Mouse (Mus musculus): ENCODE results near the gene Lrrc18.

Gene Lrrc18

DNA sequence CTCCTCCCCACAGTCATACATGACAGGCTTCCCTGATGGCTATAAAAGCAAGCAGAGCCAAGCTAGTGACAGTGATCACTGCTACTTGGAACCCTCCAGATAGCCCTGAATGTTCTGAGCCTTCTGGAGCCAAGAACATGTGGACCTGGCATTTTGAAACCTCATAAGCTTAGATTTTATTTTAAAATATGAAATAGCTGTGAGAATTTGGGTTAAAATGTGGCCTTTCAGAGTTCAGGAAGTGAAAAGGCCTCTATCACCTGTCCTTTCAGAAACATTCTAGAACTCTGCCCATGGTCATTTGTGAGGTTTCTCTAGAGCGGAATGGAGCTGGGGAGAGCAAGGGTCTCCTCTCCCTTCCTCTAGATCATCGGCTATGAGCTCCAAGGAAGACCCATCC, at the start of gene Lrrc18:
Gene Lrrc18, plus strand, starts transcription at position 301 of the 400 bp plus-strand sequence.
- DNase-seq (ENCODE audit: low spot score): no peak

DNA sequence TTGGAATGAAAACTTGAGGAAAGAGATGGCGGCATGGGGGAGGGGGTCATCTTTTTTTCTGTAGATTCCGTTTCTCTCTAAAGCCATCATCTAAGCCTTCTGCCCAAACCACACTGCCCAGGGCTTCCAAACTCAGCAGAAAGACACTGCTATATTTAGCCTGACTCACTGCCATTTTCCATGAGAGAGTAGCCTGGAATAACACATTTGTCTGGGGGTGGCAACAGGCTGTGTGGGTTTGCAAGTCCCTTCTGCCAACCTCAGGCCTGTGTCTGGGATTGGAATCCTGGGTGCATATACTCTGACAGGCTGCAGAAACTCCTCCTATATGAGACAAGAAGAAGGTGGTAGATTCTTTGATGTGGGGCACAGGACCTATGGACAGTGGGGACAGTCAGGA, 43.7 kb upstream of the Lrrc18 start:
- DNase-seq (ENCODE audit: low spot score): no peak

GRCm38 (mm10) chr14:32950312-32951301, 40.6 kb upstream of the Lrrc18 start:
- DNase-seq (ENCODE audit: low spot score): no peak

DNA sequence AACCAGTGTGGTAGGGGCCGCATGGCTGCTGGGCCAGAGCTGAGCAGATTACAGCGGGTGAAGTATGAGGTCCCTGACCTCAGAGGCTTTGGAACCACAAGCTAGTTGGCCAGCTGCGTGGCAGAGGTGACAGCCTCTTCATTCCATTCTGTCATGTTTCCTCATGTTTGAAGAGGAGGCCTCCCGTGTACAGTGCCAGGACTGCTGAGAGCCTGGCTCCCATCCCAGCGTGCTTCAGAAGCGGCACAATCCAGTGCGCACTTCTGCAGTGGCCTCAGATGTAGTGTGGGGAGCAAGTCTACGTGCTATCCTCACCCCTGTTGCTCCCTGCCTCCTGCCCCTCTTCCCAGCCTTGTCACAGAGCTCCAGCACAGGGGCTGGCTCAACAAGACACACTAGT, 34.7 kb upstream of the Lrrc18 start:
- no peak for DNase-seq (ENCODE audit: low spot score)

DNA sequence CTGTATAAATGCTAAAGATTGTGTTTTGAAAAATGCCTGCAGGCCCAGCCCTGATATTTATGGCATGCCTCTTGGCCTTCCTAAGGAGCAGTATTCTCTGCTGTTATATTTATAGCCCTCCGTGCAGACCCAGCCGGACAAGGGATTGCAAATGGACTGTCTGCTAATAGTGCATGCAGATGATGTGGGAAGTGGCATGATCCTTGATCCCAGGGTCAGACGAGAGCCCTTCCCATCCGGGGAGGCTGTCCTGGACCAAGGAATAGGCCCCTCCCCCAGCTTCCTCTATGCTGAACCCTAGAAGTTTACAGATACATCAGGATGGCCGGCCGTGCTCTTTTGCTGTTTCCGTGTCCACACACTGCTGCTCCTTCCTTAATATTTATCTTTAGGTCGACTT, 32.5 kb upstream of the Lrrc18 start:
- DNase-seq (ENCODE audit: low spot score): no peak

GRCm38 (mm10) chr14:32960481-32960880, 30.7 kb upstream of the Lrrc18 start:
- DNase-seq (ENCODE audit: low spot score): no peak

- DNase-seq (ENCODE audit: low spot score): no peak
These were observed 26.4 kb upstream of the Lrrc18 start for GRCm38 (mm10) chr14:32964742-32965141.

GRCm38 (mm10) chr14:32970700-32971099, 20.5 kb upstream of the Lrrc18 start:
- DNase-seq (ENCODE audit: low spot score): no peak

GRCm38 (mm10) chr14:32984176-32984738, 6.9 kb upstream of the Lrrc18 start:
- DNase-seq (ENCODE audit: low spot score): no peak

DNA sequence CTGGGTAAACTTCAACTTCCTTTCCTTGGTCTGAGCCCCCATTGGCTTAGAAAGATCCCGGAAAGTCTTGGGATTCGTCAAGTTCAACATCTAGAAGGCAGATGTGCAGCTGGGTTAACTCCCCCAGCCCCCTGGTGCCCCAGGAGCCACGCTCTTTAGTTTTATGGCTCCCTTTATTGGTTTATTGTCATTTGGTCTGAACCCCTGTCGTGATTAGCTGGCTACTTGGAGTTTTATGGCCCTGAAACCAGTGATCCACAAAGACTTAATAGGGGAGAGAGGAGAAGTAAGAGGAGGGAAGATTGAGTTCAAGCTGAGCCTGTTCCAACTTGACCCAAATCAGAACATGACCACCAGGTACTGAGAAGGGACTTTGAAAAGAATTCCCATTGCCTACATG, 4.5 kb upstream of the Lrrc18 start:
- no peak for DNase-seq (ENCODE audit: low spot score)

- no peak for DNase-seq (ENCODE audit: low spot score)
These were observed 3.9 kb downstream of the Lrrc18 start for GRCm38 (mm10) chr14:32994954-32995636.

DNA sequence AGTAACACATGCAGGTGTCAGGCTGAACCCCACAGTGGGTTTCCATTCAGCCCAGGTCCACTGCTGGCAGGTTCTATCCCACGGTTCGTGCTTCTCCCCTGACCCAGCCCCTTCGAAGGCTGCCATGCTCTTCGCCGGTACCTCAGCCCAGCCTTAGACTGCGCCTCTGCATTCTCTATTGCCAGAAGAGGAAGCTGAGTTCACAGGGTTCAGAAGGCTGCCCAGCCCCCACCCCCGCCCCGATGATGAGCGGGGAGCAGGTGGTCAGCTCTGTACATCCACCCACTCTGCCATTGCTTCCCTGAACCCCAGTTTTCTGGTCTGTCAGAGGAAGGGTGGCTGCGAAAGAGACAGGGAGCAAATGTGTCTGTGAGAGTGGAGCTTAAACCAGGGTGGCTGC, 8.3 kb downstream of the Lrrc18 start:
- no peak for DNase-seq (ENCODE audit: low spot score)

DNA sequence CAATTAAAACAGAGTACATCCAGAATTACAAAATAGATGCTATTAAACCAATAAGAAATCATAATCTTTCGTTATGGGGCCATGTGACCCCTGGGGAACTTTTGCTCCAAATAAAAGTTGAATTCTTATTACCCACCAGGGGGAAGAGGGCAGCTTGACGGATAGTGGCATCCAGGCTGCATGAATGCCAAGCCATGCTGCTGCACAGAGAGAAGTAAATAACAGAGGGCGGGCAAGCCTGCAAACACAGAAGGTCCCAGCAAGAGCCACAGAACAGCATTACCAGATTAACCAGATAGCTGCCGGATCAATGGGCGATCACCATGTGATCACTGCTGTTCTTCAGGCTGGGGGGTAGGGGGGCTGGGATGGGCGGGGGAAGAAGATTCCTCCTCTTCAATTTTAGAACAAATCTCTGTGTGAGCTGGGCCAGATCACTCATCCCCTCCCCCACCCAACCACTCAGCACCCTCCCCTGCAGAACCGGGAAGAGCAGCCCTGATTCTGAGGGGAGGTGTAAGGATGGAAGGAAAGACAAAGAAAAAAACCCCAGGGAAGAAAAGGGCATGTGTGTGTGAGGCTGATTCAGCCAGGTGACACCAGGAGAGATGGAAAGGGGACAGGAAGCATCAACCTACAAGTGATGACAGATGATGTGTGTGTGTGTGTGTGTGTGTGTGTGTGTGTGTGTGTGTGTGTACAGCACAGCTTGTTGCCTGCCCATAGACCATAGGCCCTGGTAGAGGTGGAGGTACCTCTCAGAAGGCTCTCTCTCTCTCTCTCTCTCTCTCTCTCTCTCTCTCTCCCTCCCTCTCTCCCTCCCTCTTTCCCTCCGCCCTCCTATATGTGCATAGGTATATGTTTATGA, 9.2 kb downstream of the Lrrc18 start:
- DNase-seq (ENCODE audit: low spot score): no peak

GRCm38 (mm10) chr14:33005114-33005513, 13.9 kb downstream of the Lrrc18 start:
- no peak for DNase-seq (ENCODE audit: low spot score)

GRCm38 (mm10) chr14:33007638-33008037, 16.5 kb downstream of the Lrrc18 start:
- no peak for DNase-seq (ENCODE audit: low spot score)

DNA sequence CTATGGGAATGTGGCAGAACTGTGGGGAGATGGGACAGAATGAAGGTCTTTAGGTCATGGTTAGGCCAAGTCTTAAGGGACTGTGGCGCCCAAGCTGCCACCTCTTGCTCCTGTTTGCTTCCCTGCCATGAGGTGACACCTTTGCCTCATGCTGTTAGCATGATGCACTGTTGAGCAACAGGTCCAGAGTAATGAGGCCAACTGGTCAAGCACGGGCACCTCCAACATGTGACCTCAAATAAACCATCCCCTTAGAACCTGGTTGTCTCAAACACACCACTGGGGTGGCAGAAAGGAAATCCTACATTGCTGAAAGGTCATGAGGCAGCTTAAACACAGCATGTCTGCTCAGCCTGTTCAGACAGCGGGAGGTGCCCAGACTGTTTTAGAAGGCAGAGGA, 27.9 kb downstream of the Lrrc18 start:
- DNase-seq (ENCODE audit: low spot score): no peak

- no peak for DNase-seq (ENCODE audit: low spot score)
These were observed 28.4 kb downstream of the Lrrc18 start for GRCm38 (mm10) chr14:33019606-33020005.

DNA sequence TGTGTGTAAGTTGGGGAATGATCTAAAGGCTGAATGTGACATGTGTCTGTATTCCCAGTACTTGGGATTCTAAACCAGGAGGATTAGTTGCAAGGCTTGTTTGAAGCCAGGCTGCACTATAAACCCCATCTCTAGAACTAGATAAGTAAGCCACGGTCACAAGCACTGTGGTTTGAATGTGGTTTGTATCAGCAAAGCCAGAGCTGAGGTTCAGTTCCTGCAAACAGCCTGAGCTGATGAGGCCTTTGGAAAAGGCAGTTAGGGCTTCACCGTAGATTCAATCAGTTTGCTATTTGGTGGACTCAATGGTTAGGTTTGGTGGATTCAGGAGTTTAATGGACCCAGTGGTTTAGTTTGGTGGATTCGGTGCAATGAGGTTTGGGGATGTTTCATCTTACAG, 39.7 kb downstream of the Lrrc18 start:
- no peak for DNase-seq (ENCODE audit: low spot score)

DNA sequence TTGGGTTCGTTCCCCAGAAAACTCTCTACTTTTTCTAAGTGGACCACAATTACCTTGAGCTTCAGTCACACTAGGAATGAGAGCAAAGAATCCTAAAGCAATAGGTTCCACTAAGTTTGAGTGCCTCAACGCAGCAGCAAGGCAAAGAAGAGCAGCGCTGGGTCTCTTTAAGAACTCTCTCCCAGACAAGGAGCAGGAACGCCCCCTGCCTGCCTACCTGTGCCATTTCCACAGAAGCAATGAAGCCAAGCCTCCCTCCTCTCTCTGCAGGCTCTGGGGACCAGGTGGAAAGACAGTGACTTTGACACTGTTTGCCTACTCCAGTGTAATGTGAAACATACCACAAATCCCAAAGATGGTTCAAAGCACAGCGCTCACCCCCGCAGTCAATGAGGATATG, 42.2 kb downstream of the Lrrc18 start:
- no peak for DNase-seq (ENCODE audit: low spot score)

DNA sequence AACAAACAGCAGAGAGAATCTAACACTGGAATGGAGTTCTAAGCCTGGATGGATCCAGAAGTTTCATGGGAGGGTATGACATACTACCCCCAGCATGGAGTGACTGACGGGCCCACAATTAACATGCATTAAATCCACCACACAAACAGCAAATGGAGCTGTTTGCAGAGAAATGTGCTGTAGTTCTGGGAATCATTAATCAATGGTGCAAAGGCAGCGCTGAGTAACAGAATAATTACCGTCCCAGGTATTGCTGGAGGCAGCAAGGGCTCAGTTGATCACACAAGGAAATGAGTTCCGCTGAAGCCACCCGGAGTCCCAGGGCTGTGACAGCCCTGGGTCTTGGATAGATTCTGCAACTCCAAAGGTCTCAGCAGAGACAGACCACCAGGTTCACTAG, 44.2 kb downstream of the Lrrc18 start:
- no peak for DNase-seq (ENCODE audit: low spot score)

DNA sequence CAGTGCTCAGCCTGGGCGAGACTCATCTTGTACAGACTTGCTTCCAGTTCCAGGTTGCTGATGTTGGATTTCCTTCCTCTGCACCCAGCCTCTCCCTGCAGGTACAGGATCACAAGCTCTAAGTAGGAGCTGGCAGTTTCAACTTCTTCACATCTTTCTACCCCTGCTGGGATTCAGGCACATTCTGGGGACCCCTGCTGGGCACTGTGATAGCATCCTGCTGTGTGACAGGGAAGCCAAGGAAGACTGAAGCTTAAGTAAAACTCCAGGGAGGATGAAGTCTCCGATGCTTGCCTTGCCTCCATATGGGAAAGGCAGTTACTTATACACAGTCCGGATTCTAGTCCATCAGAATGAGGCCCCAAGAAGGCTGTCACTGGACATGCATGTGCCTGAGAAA, 45.6 kb downstream of the Lrrc18 start:
- DNase-seq (ENCODE audit: low spot score): no peak

DNA sequence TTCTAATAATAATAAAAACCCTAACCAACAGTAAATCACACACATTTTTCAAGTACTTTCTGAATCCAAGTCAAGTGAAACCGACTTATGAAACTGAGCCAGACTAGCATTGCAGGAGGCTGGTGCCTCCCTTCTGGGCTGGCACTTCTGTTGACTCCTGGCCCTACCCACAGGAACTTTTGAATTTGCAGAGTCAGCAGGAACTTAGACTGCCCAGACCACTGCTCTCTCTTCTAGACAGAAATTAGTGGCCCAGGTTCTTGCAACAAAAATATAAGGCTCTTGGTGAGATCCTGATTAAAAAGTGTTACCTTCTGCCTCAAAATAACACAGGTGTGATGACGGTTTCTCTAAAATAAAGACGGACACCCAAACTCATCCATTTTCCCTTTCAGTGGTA, 54.0 kb downstream of the Lrrc18 start:
- DNase-seq (ENCODE audit: low spot score): no peak

All from T-cell, adult 2 months (primary cell).